Mouse (Mus musculus): Measurements from ENCODE around the gene Arfgap3. TPM values are rescaled to one million over a fixed set of nuclear protein-coding genes. Genes with fewer than 3 reads are reported as not detected.

The Arfgap3 gene
- polyA plus RNA-seq, 2 experiments, result 51.4 to 54.8 TPM

DNA sequence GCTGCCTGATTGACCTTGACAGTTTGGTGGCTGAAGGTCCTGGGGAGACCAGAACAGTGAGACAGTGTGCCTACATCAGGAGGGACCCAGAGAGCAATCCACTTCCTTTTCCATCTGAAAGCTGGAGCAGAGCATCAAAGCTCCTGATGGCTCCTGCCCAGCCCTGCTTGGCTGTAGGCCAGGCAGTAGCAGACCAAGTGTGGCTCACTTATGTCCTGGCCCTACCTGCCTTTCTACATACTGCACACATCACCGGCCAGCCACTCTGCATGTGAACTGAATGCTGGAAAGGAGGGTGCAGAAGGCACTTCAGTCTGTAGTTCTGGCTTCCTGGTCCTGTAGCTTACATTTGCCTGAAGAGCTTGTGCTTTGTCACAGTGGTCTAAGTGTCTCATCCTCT, 8.4 kb upstream of the Arfgap3 start:
- no peak for ATAC-seq (ENCODE audit: low FRiP score, low read depth)
- Histone ChIP-seq H3K4me1 (ENCODE audit: control insufficient read depth, insufficient read depth, low read length) (no peaks in the 10 kb centered on the region), H3K4me2 (replicated peaks; ENCODE audit: low read depth, low read length, severe bottlenecking) (no peak overlapping the region), H3K4me3 (replicated peaks; ENCODE audit: low read length) (no peak overlapping the region), H3K9ac (ENCODE audit: low read depth, low read length, severe bottlenecking) (no peak overlapping the region), H3K36me3 (ENCODE audit: control insufficient read depth, insufficient read depth, low read length) (no peaks in the 10 kb centered on the region), H3K27me3 (ENCODE audit: control insufficient read depth, insufficient read depth, low read length) (no peaks in the 10 kb centered on the region), H3K9me3 (ENCODE audit: control insufficient read depth, low read length) (no peaks in the 10 kb centered on the region), H3K27ac (replicated peaks; ENCODE audit: low read depth, low read length) (no peak overlapping the region)
- WGBS, result 69% methylated on average over 1 of the region's 1 CpGs
- no peak for TF ChIP-seq POLR2A (IDR thresholded peaks at IDR 0.05; ENCODE audit: borderline replicate concordance, extremely low read depth, insufficient read depth, insufficient read length)
- no peak for DNase-seq (ENCODE audit: low spot score)

DNA sequence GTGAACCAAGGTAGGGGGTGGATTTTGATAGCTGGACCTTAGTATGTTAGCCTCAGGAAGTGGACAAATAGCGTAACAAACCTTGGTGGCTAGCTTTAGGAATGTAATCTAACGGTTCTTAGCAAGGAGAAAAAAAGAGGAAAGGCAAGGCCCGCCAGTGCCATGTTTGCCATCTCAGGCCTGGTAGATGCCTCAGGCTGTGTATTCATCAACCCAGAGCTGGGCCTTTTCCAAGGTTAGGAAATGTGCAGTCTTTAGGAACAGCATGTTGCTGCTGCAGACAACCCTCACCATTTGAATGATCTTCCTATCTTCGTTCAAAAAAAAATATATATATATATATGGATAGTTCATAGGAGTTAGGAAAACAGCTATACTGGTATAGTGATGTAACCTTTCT, 1.5 kb upstream of the Arfgap3 start:
- peaks cover 12% of the 10 kb centered on the region for H3K4me1 ChIP-seq (ENCODE audit: control insufficient read depth, insufficient read depth, low read length)

GRCm38 (mm10) chr15:83350859-83351258, 812 bp upstream of the Arfgap3 start:
- no peaks in the 10 kb centered on the region for H3K9me3 ChIP-seq (ENCODE audit: control insufficient read depth, low read length)
- WGBS, result 61% methylated on average over 2 of the region's 2 CpGs
- H3K27ac ChIP-seq (replicated peaks; ENCODE audit: low read depth, low read length), result no peak overlapping the region
- TF ChIP-seq POLR2A (IDR thresholded peaks at IDR 0.05; ENCODE audit: borderline replicate concordance, extremely low read depth, insufficient read depth, insufficient read length), result no peak
- peak overlapping the region; percentile 86 for H3K4me2 ChIP-seq (replicated peaks; ENCODE audit: low read depth, low read length, severe bottlenecking)
- no peaks in the 10 kb centered on the region for H3K27me3 ChIP-seq (ENCODE audit: control insufficient read depth, insufficient read depth, low read length)
- peaks cover 12% of the 10 kb centered on the region for H3K4me1 ChIP-seq (ENCODE audit: control insufficient read depth, insufficient read depth, low read length)
- ATAC-seq (ENCODE audit: low FRiP score, low read depth), result no peak
- H3K9ac ChIP-seq (ENCODE audit: low read depth, low read length, severe bottlenecking), result peak overlapping the region; percentile 82; the same call in 1 of the 2 replicates
- peaks cover 11% of the 10 kb centered on the region for H3K36me3 ChIP-seq (ENCODE audit: control insufficient read depth, insufficient read depth, low read length)
- no peak for DNase-seq (ENCODE audit: low spot score)
- no peak overlapping the region for H3K4me3 ChIP-seq (replicated peaks; ENCODE audit: low read length)

More for the DNA sequence above, 1.5 kb upstream of the Arfgap3 start:
- Histone ChIP-seq H3K9me3 (ENCODE audit: control insufficient read depth, low read length) (no peaks in the 10 kb centered on the region), H3K36me3 (ENCODE audit: control insufficient read depth, insufficient read depth, low read length) (peaks cover 7% of the 10 kb centered on the region), H3K27ac (replicated peaks; ENCODE audit: low read depth, low read length) (no peak overlapping the region), H3K4me2 (replicated peaks; ENCODE audit: low read depth, low read length, severe bottlenecking) (no peak overlapping the region), H3K27me3 (ENCODE audit: control insufficient read depth, insufficient read depth, low read length) (no peaks in the 10 kb centered on the region), H3K4me3 (replicated peaks; ENCODE audit: low read length) (no peak overlapping the region), H3K9ac (ENCODE audit: low read depth, low read length, severe bottlenecking) (no peak overlapping the region)
- WGBS, result 75% methylated on average over 4 of the region's 4 CpGs
- DNase-seq (ENCODE audit: low spot score) (no peak), ATAC-seq (ENCODE audit: low FRiP score, low read depth) (no peak)
- TF ChIP-seq POLR2A (IDR thresholded peaks at IDR 0.05; ENCODE audit: borderline replicate concordance, extremely low read depth, insufficient read depth, insufficient read length), result no peak

DNA sequence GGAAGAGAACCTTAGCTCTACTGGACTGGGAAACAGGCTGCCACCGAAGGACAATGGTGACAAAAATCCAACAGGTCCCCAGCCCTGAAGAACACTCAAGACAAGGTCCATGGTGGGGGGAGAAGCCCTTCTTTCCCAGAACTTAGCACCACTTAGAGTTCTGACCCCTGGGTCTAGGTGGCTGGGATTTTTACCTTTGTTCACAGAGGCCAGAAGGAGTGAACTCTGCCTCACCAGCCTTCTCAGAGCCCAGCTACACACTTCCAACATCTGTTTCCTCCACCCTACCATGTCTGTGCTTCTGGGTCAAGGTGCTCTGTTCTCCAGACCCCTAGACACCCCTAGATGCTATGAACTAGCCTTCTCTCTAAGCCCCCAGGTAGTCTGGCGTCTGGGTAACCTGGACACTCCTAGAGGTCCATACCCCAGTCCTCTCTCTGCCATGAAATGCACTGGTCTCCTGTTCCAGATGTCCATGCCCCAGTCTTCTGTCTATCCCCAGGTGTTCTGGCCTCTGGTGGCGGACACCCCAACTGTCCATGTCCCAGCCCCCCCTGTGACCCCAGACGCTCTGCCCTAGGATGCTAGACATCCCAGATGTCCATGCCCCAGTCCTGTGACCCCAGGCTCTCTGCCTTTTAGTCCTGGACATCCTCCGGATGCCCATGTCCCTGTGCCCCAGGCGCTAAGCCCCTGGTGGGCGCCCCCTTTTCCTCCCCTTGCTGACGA, 658 bp downstream of the Arfgap3 start:
- H3K4me1 ChIP-seq (ENCODE audit: control insufficient read depth, insufficient read depth, low read length), result peaks cover 12% of the 10 kb centered on the region
- TF ChIP-seq POLR2A (IDR thresholded peaks at IDR 0.05; ENCODE audit: borderline replicate concordance, extremely low read depth, insufficient read depth, insufficient read length), result no peak
- no peaks in the 10 kb centered on the region for H3K27me3 ChIP-seq (ENCODE audit: control insufficient read depth, insufficient read depth, low read length)
- peak overlapping the region; percentile 82 for H3K9ac ChIP-seq (ENCODE audit: low read depth, low read length, severe bottlenecking)
- WGBS, result 16% methylated on average over 8 of the region's 8 CpGs
- peak overlapping the region; percentile 86 for H3K4me2 ChIP-seq (replicated peaks; ENCODE audit: low read depth, low read length, severe bottlenecking)
- peak overlapping the region; percentile 90 for H3K4me3 ChIP-seq (replicated peaks; ENCODE audit: low read length)
- peak overlapping the region; percentile 65 for H3K27ac ChIP-seq (replicated peaks; ENCODE audit: low read depth, low read length)
- H3K9me3 ChIP-seq (ENCODE audit: control insufficient read depth, low read length), result no peaks in the 10 kb centered on the region
- peaks cover 15% of the 10 kb centered on the region for H3K36me3 ChIP-seq (ENCODE audit: control insufficient read depth, insufficient read depth, low read length)
- ATAC-seq (ENCODE audit: low FRiP score, low read depth) (no peak), DNase-seq (ENCODE audit: low spot score) (no peak)

DNA sequence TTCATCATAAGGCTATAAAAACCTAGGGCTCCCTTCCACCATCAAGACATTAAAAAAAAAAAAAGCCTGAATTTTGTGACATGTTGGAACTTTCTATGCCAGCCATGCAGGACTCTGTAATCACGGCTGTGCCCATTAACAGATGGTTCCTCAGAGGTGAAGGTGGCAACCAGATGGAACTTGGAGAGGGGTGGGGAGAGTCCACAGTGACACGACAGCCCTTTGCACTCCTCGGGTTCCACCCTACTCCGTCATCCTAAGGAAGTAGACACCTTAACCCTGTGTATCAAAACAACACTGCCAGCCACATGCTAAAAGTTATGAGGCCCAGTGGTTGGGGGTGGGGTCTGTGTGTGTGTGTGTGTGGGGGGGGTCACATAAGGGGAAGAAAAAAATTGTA, 1.3 kb downstream of the Arfgap3 start:
- ATAC-seq (ENCODE audit: low FRiP score, low read depth) (no peak), DNase-seq (ENCODE audit: low spot score) (no peak)

More for the DNA sequence above, 1.3 kb downstream of the Arfgap3 start:
- peaks cover 12% of the 10 kb centered on the region for H3K4me1 ChIP-seq (ENCODE audit: control insufficient read depth, insufficient read depth, low read length)
- no peaks in the 10 kb centered on the region for H3K9me3 ChIP-seq (ENCODE audit: control insufficient read depth, low read length)
- no peak for TF ChIP-seq POLR2A (IDR thresholded peaks at IDR 0.05; ENCODE audit: borderline replicate concordance, extremely low read depth, insufficient read depth, insufficient read length)
- H3K36me3 ChIP-seq (ENCODE audit: control insufficient read depth, insufficient read depth, low read length), result peaks cover 15% of the 10 kb centered on the region
- peak overlapping the region; percentile 86 for H3K4me2 ChIP-seq (replicated peaks; ENCODE audit: low read depth, low read length, severe bottlenecking)
- H3K4me3 ChIP-seq (replicated peaks; ENCODE audit: low read length), result peak overlapping the region; percentile 90
- H3K27me3 ChIP-seq (ENCODE audit: control insufficient read depth, insufficient read depth, low read length), result no peaks in the 10 kb centered on the region
- H3K9ac ChIP-seq (ENCODE audit: low read depth, low read length, severe bottlenecking), result peak overlapping the region; percentile 82; the same call in 1 of the 2 replicates
- 52% methylated on average over 4 of the region's 4 CpGs for WGBS
- no peak overlapping the region for H3K27ac ChIP-seq (replicated peaks; ENCODE audit: low read depth, low read length)

All from limb, embryonic 14.5 days (tissue).